Mouse (Mus musculus): ENCODE results near the gene Hnrnph1.
A peak's percentile ranks its signal among the peaks of the same experiment; 100 is the strongest.

DNA sequence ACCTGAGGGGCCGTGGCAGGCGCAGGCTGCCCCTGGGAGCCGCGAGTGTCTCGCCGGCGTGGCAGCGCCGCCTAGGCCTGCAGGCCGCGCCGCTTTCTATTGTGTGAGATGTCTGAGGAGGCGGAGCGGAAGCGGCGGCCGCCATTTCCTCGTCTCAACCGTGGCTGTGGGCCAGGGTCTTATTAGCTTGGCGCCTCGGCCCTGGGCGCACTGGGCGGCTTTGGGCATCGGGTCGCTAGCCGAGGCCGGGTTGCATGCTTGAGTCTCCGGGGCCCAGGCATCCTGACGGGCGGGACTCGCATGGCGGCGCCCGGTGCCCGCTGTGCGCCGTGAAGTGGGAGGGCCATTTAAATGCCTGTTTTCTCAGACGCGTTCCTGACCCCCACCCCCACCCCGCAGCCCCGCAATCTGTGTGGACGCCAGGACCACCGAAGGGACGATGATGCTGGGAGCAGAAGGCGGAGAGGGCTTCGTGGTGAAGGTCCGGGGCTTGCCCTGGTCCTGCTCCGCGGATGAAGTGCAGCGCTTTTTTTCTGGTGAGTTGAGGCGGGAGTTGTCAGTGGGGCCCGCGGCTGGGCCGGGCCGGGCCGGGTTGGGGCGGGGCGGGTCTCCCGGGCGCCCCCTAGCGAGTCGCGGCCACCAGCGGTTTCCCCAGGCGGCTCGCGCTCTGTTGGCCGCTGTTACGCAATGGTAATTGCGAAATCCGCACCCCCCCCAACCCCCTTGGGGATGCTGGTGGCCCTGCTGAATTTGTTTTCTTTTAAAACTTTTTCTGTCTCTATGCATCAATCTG lies 1.3 kb downstream of the Hnrnph1 start:
- TF ChIP-seq CTCF (IDR thresholded peaks at IDR 0.05) (peak; percentile 69), EP300 (IDR thresholded peaks at IDR 0.05) (no peak)

All from lung, postnatal 0 days (tissue).